Mouse (Mus musculus) lung, adult 18-20 months (tissue): ENCODE measurements around the gene Crtc3.

ENCODE experiments used
- DNase-seq, 2 experiments: peaks; one replicate each; pipeline ENCODE4 v3.0.0; 2022; ENCODE audit warnings: mixed read lengths in 2 of 2

Gene Crtc3

DNA sequence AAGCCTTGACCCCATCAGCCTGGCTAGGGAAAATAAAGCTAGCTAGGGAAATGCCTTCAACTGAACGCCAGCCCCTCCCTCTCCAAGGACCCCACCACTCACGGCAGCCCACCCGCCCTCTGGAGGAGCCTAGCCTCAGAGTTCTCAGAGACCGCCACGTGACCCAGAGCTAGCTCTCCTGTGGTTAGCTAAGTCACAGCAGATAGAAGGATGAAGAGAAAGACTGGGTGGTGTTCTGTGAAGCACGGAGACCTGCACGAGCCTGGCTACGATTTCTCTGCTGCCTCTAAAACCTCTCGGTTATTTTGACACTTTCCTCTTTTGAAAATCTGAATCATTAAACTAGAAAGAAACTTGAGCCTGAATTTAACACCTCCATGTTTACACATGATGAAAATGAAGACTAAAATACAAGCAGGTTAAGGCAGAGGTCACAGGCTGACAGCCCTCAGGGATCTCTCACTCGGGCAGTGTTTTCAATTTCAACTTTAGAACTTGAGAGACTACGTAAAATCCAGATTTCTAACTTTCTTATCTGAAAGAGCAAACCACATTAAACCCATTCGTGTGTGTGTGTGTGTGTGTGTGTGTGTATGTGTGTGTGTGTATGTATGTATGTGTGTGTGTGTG lies 8.3 kb downstream of the Crtc3 start:
- no peak for DNase-seq

DNA sequence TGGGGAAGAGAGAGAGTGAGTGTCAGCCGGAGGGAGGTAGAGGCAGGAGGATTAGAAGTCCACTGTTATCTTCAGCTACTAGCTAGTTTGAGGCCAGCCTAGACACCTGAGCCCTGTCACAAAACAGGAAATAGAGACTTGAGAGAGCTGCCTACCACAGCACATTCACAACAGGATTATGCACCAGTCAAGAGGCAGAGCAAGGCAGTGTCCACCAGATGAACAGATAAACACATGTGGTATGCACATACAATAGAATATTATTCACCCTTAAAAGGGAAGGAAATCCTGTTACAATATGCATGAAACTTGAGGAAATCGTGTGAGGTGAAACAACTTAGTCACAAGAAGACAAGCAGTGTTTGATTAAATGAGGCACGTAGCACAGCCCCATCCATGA lies 16.4 kb downstream of the Crtc3 start:
- DNase-seq, result no peak

GRCm38 (mm10) chr7:80670889-80671288 lies 17.8 kb downstream of the Crtc3 start:
- no peak for DNase-seq

GRCm38 (mm10) chr7:80667190-80667589 lies 21.5 kb downstream of the Crtc3 start:
- no peak for DNase-seq

GRCm38 (mm10) chr7:80666198-80666915 lies 22.3 kb downstream of the Crtc3 start:
- DNase-seq, result peak; percentile 21 to 48

DNA sequence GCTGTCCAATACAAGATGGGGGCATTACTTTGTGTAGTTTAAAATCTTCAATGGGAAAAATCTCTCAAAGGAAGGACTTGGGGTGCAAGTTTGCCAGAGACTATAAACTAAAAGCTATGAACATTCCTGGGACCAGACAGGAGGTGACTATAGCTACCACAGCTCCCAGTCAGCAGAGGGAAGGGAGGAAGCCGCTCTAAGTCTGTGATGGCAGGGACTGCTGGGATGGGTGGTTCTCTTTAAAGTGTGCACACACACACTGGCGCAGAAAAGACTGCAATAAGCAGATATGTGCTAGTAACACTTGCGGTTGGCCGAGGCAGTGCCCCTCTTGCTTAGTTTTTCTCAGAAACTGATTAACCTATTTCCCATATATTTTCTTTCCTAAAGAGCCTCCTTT lies 27.6 kb downstream of the Crtc3 start:
- no peak for DNase-seq

- DNase-seq, result peak; percentile 55 to 69
Observed at GRCm38 (mm10) chr7:80660619-80661018, 28.1 kb downstream of the Crtc3 start.

DNA sequence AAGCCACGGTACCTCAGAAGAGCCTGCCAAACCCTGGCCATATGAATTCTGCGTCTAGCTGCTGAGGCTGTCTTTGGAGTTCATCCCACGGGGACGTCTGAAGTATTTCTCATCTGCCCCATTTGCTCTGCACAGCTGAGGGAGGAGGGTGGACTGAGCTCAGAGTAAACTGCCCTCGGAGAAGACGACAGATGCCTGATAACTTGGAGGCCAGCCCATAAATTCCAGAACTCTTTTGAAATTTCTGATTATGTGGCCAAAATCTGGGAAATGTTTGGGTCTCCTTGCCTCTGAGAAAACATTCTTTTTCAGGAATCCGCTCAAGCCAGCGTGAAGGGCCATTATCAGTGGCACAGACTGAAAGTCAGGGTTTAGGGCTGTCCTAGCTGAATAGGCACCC lies 30.8 kb downstream of the Crtc3 start:
- peak; percentile 52 to 68 for DNase-seq

GRCm38 (mm10) chr7:80655350-80656013 lies 33.2 kb downstream of the Crtc3 start:
- peak in 1 of 2 experiments; percentile 24 for DNase-seq

GRCm38 (mm10) chr7:80654926-80655325 lies 33.8 kb downstream of the Crtc3 start:
- no peak for DNase-seq

- DNase-seq, result no peak
Observed at GRCm38 (mm10) chr7:80654393-80654792, 34.3 kb downstream of the Crtc3 start.

DNA sequence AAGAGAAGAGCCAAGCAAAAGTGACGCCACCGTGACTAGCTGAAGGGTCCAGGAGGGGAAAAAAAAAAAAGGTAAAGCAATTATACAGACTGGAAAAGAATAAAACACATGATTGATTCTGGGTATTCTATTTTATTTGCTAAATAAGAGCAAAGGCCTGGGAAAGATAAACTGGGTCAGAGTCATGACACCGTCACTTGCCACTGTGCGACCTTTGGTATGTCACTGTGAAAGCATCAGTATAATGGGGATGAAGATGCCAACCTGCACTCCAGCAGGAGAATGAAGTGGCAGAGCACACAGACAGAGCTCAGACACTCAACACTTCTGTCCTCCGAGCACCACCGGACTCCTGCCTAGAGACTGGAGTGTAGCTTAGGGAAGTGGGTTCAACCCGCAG lies 34.7 kb downstream of the Crtc3 start:
- DNase-seq, result no peak

DNA sequence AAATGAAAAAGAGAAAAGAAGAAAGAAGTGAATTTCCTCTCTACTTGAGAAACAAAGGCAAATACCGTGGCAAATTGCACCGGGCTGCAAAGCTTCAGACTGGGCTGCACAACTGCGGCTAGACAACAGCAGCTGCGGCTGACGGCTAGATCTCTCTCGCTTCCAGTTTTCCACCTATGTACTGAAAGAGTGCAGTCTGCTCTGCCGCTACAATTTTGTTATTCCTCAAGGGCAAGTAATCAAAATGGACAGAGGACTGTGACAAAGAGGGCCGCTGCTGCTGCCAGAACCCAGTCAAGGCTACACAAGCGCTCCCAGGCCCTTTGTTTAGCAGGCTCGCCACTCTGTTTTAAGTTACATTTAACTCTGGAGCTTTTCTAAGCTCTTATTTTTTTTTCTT lies 35.6 kb downstream of the Crtc3 start:
- no peak for DNase-seq

GRCm38 (mm10) chr7:80652289-80652688 lies 36.4 kb downstream of the Crtc3 start:
- DNase-seq, result no peak

- DNase-seq, result peak; percentile 52 to 63
Observed at GRCm38 (mm10) chr7:80647437-80647871, 41.2 kb downstream of the Crtc3 start.

DNA sequence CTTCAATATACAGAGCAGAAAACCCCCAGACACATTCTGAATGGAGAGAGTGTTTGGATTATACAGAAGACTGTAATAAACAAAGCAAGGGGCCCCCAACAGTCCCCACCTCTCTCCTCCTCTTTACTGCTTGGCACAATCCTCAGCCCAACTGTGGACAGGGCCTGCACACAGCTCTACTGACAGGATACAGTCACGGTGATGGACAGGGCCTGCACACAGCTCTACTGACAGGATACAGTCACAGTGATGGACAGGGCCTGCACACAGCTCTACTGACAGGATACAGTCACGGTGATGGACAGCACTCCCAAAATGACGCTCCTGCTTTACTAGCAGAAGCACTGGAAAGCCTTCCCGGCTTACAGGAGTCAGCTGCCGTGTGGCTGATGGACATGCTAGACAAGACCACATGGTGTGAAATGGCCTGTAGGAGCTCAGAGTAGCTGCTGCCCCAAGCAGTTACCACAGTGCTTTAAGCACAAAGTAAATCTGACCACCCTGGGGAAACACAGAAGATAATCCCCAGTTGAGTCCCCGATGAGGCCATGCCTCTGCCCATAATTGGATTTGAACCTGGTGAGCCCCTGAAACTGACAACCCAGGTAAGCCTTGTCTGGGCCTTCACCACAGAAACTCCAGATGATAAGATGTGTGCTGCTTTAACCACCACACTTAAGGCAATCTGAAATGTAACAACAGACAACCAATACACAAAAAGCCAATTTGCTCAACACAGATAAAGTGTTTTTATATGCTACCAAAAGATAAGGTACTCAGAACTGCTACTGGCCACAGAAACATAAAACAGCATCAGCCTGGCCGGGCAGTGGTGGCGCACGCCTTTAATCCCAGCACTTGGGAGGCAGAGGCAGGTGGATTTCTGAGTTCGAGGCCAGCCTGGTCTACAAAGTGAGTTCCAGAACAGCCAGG lies 42.3 kb downstream of the Crtc3 start:
- DNase-seq, result no peak

DNA sequence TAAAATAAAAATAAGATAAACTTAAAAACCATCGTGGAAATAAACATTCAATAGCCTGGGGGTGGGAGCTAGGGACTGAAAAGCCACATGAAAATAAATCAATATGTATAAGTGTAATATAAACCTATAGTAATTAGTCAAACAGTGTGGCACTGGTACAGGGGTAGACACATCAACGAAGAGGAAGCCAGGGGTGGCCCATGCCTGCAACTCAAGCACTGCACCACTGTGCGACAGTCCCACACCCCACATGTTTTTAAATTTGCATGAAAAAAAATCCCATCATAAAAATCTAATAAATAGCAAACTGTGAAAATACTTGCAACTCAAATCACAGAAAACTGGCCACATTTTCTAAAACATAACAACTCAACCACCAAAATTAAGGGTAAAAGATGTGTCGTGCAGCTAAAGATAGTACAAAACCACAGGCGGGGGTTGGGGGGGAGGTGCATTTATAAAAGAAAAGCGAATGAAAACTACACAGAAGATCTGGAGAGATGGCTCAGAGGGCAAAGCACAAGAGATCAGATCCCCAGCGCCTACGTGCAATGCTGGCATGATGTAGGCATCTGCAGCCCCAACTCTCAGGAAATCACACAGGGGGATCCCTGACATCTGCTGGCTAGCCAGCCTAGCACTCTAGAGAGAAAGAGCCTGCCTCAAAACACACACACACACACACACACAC lies 45.6 kb downstream of the Crtc3 start:
- DNase-seq, result no peak

DNA sequence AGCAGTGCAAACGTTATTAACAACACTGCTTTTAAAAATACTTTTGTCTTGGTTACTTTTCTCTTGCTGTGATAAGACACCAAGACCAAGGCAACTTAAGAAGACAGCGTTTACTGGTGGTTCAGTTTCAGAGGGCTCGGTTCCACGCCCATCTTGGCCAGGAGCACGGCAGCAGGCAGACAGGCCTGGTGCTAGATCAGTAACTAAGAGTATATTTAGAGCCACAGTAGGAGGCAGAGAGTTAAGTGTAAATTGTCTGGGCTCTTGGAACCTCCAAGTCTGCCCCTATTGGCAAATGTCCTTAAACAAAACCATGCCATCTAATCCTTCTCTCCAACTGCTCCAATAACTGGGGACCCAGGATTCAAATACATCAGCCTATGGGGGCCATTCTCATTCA lies 46.1 kb downstream of the Crtc3 start:
- DNase-seq, result no peak

DNA sequence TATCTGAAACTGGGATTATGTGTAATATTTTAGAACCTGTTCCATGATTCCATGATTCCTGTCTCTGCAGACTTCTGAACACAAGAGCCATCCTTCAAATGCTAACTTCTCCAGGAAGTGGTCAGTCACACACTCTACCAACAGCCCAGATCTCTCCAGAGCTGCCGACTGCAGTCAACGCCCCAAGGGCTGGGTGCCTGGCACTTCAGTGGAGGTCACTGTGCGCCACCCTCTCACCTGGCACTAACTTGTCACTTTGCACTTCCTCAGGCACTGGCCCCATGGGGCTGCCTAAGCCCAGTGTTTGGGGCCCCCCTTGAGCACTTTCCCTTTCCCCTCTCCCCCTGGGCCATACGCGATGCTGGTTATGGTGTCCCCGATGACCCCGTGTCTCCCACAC lies 46.8 kb downstream of the Crtc3 start:
- DNase-seq, result peak; percentile 41 to 45

DNA sequence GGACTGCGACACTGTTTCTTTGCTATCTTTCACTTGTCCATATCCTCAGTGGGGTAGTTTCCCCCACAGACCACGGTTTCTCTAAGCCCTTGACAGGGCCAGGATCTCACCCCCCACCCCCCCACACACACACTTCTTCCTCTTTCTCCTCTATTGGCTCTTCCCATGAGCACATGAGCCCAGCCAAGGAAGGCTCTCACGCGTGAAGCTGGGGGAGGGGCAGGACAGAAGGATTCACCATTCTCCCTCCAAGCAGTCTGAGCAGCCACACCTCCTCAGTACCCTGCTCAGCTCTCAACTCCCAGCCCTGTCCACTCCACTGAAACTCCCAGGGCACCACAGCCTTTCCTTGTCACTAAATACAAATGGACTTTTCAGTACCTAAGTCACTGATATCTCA lies 47.2 kb downstream of the Crtc3 start:
- DNase-seq, result no peak

DNA sequence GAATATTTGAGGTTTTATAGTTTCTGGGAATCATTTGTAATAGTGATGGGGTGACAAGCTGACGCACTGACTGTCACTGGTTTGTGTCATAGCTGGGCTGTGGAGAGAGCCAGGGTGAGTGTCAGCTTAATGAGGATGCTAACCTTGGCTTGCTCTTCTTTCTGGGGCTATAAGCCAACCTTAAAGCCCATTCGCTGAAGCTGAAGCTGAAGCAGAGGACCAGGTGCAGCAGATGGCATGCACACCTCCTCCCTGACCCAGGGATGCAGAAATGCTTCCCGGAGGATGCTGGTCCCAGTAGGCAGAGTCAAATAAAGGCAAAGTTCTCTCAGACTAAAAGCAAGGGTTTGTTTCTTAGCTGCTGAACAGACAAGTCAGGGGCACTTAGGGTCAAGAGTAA lies 48.7 kb downstream of the Crtc3 start:
- no peak for DNase-seq

GRCm38 (mm10) chr7:80638460-80638859 lies 50.2 kb downstream of the Crtc3 start:
- no peak for DNase-seq
